Mouse (Mus musculus): ENCODE data around the gene Tas2r116. TPM values are rescaled to one million over a fixed set of nuclear protein-coding genes. Genes with fewer than 3 reads are reported as not detected.

Tas2r116 gene
- total RNA-seq (2021), result not detected

- intact Hi-C loops (cut with DNase I), result no loop called here
- no peak for DNase-seq (ENCODE audit: extremely low spot score in 1 of 2, low spot score in 2 of 2)
These were observed at the start of gene Tas2r116 for GRCm38 (mm10) chr6:132855138-132855537. Tas2r116 (plus strand) TSS chr6:132855438.

GRCm38 (mm10) chr6:132846842-132847241 is 8.4 kb upstream of the Tas2r116 start, which contains the start of gene Tas2r123:
Tas2r123 (plus strand) TSS chr6:132847142.
- intact Hi-C loops (cut with DNase I), result no loop called here
- DNase-seq (ENCODE audit: extremely low spot score in 1 of 2, low spot score in 2 of 2), result no peak

- intact Hi-C loops (cut with DNase I), result no loop called here
- DNase-seq (ENCODE audit: extremely low spot score in 1 of 2, low spot score in 2 of 2), result no peak
These were observed 12.5 kb downstream of the Tas2r116 start, which contains the start of gene Tas2r110 for GRCm38 (mm10) chr6:132867708-132868107. Tas2r110 (plus strand) TSS chr6:132868008.

DNA sequence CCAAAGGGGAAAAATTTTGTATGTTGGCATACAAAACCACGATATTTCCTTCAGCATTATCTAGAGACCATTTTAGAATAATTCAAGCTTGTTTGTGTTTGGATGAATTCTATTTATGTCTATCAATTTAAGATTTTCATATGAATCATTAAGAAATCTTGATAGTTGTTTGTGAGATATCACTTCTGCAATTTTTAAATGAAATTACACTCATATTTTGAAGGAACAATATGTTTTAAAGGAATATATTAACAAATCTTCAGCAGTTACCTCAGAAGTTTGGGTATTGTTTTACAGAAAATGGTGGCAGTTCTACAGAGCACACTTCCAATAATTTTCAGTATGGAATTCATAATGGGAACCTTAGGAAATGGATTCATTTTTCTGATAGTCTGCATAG is 37.5 kb downstream of the Tas2r116 start, which contains the start of gene Tas2r113:
Gene Tas2r113 (plus strand): TSS at position 301 of the 400 bp plus-strand sequence.
- intact Hi-C loops (cut with DNase I), result no loop called here
- no peak for DNase-seq (ENCODE audit: extremely low spot score in 1 of 2, low spot score in 2 of 2)

Other genes with a start within 250 kb of the Tas2r116 start
- not detected for gene A630073D07Rik, start 203.9 kb upstream of the Tas2r116 start, total RNA-seq (2021)
- gene Tas2r120, start 198.5 kb upstream of the Tas2r116 start, total RNA-seq (2021), result not detected
- gene Tas2r121, start 154.4 kb upstream of the Tas2r116 start, total RNA-seq (2021), result not detected
- gene Tas2r122, start 143.5 kb upstream of the Tas2r116 start, total RNA-seq (2021), result not detected
- not detected for gene Tas2r115, start 117.4 kb upstream of the Tas2r116 start, total RNA-seq (2021)
- gene Tas2r124, start 100.7 kb upstream of the Tas2r116 start, total RNA-seq (2021), result not detected
- not detected for gene Tas2r102, start 93.3 kb upstream of the Tas2r116 start, total RNA-seq (2021)
- gene Tas2r136, start 77.3 kb upstream of the Tas2r116 start, total RNA-seq (2021), result not detected
- gene Tas2r117, start 52.6 kb upstream of the Tas2r116 start, total RNA-seq (2021), result not detected
- not detected for gene Tas2r123, start 8.3 kb upstream of the Tas2r116 start, total RNA-seq (2021)
- gene Tas2r110, start 12.6 kb downstream of the Tas2r116 start, total RNA-seq (2021), result not detected
- gene Tas2r113, start 37.6 kb downstream of the Tas2r116 start, total RNA-seq (2021), result not detected
- gene Tas2r125, start 54.2 kb downstream of the Tas2r116 start, total RNA-seq (2021), result not detected
- gene Tas2r129, start 95.7 kb downstream of the Tas2r116 start, total RNA-seq (2021), result not detected
- not detected for gene Tas2r131, start 102.5 kb downstream of the Tas2r116 start, total RNA-seq (2021)
- not detected for gene Tas2r109, start 125.5 kb downstream of the Tas2r116 start, total RNA-seq (2021)
- not detected for gene Tas2r103, start 181.7 kb downstream of the Tas2r116 start, total RNA-seq (2021)
- not detected for gene Tas2r140, start 200.4 kb downstream of the Tas2r116 start, total RNA-seq (2021)
- gene Smim10l1, start 249.5 kb downstream of the Tas2r116 start, total RNA-seq (2021), result 10 to 100 TPM; 70.7 to 71.5 TPM